Mouse (Mus musculus) urinary bladder, postnatal 36 days (tissue): Measurements from ENCODE around the gene Vmn1r85.

Experiments used
- DNase-seq, 2 experiments: peaks; one replicate each; pipeline ENCODE4 v3.0.0; 2022; ENCODE audit warnings: low spot score in 2 of 2, mixed read lengths in 1 of 2

The Vmn1r85 gene

DNA sequence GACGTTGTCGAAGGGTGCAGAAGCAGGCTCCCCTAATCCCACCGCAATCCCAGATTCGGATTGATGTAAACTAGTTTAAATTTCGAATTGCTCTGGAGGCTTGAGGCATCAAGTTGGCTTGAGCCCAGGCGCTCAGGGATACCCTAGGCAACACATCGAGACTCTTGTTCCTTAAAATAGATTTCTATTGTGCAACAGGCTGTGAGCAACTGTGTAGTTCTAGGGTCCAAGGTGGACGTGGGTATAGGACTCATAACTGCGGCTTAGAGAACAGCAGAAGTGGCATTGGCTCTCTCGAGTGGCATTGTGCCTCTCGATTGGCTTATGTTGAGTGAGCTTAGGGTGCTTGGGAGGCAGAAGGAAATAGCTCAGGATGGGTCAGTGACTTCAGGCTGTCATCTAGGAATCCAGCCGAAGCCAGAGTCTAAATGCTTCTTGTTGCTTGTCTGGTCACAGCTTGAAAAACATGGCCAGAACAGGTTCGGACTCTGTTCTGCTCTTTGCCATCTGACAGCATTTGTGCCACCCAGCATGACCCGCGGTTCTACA is 56.3 kb downstream of the Vmn1r85 start:
- no peak for DNase-seq

DNA sequence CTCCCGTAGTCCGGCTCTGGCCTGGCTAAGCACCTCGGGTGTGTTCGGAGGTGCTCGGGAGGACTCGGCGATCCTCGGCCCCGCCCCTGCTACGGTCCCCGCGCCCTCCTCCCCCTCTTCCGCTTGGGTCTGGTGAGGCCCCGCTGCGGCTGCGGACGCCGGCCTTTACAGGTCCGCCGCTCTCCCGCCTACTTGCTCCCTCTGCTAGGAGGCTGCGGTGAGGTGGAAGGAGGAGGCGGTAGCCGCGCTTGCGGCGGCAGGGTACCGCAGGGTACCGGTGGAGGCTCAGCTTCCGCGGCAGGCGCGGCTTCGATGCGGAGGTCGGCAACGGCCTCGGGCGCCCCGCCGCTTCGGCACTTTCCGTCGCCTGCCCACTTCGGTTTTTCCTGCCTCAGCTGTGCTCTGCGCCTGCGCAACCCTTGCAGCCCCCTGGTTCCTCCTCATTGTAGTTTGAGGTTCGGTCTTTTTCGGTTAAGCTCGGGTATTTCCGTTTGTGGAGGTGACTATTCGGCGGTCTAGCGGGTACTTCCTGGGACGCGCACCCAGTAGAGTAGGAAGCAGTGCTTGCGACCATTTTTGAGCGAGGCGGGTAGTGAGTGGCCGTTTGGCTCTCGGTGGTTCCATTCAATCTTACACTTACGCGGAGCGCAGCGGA is 56.9 kb downstream of the Vmn1r85 start, which contains the start of gene Ube2m:
Ube2m (minus strand) TSS at position 375 of the 655 bp plus-strand sequence.
- DNase-seq: peak; percentile 97 to 99

DNA sequence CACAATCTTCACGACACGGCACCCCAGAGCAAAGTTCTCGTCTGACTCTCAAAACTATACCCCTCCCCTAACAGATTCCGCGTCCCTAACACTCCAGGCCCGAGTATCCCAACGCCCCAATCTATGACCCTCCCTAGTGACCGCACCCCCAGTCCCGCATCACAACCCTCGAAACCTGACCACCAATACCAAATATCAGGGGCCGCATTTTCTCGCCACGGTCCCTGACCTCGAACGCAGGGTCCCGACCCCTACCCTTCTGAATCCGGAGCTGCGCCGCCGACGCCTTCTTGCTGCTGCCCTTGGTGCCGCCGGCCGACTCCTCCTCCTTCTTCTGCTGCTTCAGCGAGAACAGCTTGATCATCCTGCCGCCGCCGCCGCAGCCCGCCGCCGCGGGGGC is 57.6 kb downstream of the Vmn1r85 start:
- peak in 1 of 2 experiments; percentile 30 for DNase-seq

DNA sequence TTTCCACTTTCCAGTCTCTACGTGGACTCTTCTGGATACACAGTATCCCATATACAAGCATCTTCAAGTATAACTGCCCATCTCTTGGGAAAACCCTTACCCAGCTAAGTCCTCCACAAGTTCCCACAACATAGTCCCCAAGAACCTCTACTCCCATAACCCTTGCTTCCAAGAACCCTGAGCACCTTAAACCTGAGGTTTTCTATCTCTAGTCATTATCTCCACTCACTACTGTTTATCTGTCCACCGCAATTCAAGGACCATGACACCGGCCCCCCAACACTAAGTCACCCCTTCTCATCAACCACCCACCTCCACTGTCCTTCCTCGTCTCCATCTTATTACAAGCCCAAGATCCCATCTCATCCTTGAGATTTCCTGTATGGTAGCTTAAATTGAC is 58.2 kb downstream of the Vmn1r85 start:
- DNase-seq: no peak

DNA sequence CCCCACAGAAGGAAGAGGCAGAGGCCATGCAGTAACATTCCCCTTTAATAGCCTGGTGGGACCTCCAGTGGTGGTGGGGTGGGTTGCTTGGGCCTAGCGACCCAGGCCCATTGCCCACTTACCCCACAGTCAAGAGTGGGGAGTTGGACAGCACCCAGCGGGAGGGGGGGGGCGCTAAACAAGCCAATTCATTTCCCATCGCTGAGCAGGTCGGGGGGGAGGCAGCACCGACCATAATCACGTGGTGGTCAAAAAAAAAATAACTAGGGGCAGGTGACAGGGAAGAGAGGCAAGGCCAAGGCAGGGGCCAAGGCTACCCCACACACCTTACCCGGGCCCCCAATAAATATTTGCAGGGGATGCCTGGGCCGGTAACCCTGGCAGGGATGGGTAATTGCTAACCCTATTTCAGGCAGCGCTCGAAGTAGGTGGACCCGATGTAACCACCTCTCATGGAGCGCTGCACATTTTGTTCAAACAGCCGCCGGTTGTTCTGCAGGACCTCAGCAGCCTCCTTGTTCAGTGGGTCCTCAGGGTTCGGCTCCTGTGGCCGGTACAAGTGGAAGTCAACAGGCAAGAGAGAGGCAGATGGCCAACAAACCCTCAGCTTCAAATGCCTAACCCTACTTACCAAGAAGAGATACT is 59.6 kb downstream of the Vmn1r85 start:
- DNase-seq: no peak

DNA sequence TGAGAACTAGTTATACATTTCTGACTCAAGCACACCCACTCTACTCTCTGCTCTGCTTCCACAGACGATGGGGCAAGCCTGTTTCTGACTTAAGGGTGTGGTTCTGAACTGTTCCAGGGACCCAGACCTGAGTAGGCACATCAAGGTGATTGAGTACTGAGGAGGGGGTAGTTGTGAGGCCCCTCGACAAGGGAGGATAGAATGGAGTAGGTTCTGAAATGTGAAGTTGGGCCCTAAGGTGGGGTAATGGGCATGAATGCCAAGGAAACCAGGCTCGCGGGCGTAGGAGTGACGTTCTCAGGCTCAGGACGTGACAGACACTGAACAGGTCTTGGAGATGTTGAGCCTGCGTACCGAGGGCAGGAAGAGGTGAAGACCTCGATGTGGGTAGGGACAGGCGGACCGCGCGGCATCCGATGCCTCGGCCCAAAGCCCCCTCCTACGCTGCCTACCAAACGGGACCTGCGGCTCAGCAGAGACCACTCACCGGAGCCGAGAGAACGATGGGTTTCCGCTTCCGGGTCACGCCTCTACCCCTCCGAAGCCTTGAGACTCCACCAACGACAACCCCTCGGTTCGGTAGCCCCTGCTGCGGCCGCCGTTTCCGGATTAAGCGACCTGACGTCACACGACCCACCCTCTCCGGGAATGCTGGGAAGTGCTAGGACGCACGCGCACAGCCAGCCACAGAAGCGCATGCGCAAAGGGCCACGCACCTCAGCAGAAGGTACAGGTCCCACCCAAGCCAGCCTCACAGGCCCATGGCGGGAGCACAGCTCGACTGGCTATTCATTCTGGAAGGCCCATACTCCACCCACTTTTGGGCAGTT is 60.6 kb downstream of the Vmn1r85 start, which contains the start of gene Chmp2a:
Chmp2a (minus strand) TSS at position 660 of the 830 bp plus-strand sequence.
- DNase-seq: peak; percentile 97

DNA sequence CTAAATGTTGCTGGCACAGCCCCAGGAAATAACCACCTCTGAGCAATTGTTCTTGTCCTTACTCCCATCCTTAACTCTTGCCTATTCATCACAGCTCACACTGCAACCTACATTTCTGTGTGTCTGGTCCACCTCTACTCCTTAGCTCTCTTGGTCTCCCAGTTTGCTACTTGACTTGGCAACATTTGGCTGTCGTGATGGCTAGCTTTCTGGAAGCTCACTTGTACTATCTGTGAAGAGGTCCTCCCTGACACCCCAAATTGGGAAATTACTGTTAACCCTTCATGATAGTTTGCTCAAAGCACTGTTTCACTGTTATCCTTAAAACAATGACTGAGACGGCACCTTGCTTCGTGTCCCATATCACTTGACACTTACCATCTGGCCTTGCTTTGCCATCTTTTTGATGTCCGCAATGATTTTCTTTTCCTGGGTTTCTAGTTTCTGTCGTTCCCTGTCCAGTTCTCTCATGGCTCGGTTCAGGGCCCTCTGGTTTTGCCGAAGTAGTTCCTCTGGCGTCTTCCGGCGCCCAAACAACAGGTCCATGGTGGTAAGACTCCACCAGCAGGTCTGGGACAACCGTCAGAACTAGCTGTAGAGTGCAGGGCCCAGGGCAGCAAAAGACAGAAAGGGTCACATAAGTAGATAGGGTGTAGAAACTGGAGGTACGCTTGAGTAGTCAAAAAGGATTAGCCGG is 61.4 kb downstream of the Vmn1r85 start:
- DNase-seq: no peak
